Mouse (Mus musculus) megakaryocyte, embryonic 14.5 days (primary cell): ENCODE data around the gene Gpx7.

Source experiments
- FLI1 ChIP-seq: IDR thresholded peaks from 2 replicates; pipeline ENCODE4 v1.6.1; 2012; ENCODE audit warnings: low read length, inconsistent platforms, mixed read lengths
- GATA1 ChIP-seq: IDR thresholded peaks from 3 replicates; pipeline ENCODE4 v1.6.1; 2012; ENCODE audit warnings: mixed read lengths, low read length, inconsistent platforms, borderline replicate concordance

DNA sequence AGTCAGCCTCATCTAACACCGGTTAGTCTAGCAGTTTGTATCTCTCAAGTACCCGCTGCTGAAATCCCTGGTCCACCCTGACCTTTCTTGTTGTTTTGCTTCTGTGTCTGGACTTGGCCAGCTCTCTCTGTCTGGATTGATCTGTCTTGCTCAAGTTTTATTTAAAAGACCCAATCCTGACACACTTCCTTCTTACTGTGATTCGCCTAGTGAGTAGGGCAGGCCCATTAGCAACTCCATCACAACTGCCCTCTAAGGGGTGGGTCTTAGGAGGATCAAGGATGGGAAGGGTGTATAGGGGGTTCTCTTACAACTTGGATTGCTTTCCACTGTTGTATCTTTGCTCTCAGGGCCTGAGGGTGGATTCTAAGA, 1.0 kb downstream of the Gpx7 start:
- TF ChIP-seq GATA1 (no peak), FLI1 (no peak)
